Mouse (Mus musculus) right cerebral cortex, postnatal 10 days (tissue): ENCODE data around the gene Olfr149.
"Not testable (repeated sequence)": the region's sequence is repeated elsewhere in the genome, so short reads cannot be mapped to it uniquely, and the experiment has no call there.

Experiments
- DNase-seq, 2 experiments: peaks; one replicate each; pipeline ENCODE4 v3.0.0; 2021; ENCODE audit warnings: low spot score in 2 of 2

Gene Olfr149

GRCm38 (mm10) chr9:39707017-39707416, at the start of gene Olfr149:
Gene Olfr149 (minus strand): TSS chr9:39707117.
- no peak for DNase-seq

DNA sequence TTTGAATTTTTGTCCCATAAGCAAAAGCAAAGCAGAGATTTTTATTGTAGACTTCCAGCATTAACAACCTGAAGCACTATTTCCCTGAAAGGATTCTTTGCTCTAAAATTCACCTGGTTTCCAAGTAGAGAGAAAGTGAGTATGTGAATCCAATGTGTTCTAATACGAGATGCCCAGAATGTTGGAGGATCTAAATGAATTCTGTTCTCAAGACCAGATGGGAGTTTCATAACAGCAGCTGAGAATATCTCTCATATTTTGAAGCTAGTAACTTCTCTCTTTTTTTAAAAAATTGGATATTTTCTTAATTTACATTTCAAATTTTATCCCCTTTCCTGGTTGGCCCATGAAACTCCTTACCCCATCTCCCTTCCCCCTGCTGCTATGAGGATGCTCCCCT, 39.5 kb upstream of the Olfr149 start:
- no peak for DNase-seq

DNA sequence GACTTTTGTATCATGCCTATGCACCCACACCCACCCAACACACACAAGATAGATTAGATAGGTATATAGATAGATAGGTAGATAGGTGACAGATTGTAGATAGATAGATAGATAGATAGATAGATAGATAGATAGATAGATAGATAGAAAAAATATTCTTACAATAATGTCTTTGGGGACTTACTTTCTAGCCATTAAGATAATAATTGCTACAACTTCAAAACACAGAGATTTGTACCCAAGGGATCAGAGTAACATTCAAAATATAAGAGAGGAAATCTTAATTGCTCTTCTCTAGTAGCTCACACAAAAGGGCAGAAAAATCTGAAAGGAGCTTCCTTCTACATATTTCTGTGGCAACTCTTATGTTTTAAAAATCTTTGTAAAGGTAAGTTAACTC, 39.0 kb upstream of the Olfr149 start, which contains the start of gene Olfr967:
Olfr967 (plus strand) TSS at position 301 of the 400 bp plus-strand sequence.
- no peak for DNase-seq

GRCm38 (mm10) chr9:39740741-39741140, 33.8 kb upstream of the Olfr149 start:
- DNase-seq: no peak

GRCm38 (mm10) chr9:39730678-39731077, 23.8 kb upstream of the Olfr149 start, which contains the start of gene Olfr150:
Gene Olfr150 (plus strand): TSS chr9:39730978.
- DNase-seq: no peak

- no peak for DNase-seq
Measured at GRCm38 (mm10) chr9:39711053-39711452, 4.1 kb upstream of the Olfr149 start, which contains the start of gene Olfr965. Gene Olfr965 (plus strand): TSS chr9:39711353.

DNA sequence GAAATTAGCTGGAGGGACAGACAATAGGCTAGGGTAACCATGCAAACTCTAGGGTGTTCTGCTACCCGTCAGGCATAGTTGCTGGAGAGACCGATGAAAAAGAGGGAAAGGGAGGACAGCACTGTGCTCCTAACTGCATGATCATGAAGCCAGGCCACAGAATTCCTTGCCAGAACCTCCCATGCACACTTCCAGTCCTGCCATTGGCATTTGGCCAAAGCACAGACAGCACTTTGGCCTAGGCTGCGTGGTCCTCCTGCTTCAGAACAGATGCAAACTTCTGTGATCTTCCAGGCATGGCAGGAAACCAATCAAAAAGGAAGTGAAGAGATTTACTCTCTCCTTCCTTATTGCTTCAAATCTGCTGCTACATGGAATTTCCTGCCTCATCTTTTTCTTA, 2.0 kb upstream of the Olfr149 start:
- DNase-seq: peak in 1 of 2 experiments; percentile 17

DNA sequence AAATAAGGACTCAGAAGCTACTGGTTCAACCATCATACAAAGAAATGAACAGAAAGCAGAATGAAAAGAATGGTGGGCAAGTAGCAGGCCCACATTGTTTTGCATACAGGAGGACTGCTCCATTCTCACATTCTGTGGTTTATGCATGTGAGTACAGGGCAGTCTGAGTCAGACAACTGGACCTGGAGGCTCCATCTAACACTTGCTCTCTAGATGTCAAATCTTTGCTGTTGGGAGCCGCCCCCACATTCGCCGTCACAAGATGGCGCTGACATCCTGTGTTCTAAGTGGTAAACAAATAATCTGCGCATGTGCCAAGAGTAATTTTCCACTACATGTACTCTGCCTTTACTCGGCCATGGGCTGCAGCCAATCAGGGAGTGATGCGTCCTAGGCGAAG, 5.8 kb downstream of the Olfr149 start:
- not testable (repeated sequence) for DNase-seq

- DNase-seq: peak; percentile 23 to 24
Measured at GRCm38 (mm10) chr9:39679280-39679679, 27.6 kb downstream of the Olfr149 start.

- no peak for DNase-seq
Measured at GRCm38 (mm10) chr9:39678557-39678956, 28.4 kb downstream of the Olfr149 start.

- DNase-seq: no peak
Measured at GRCm38 (mm10) chr9:39674820-39675219, 32.1 kb downstream of the Olfr149 start.

DNA sequence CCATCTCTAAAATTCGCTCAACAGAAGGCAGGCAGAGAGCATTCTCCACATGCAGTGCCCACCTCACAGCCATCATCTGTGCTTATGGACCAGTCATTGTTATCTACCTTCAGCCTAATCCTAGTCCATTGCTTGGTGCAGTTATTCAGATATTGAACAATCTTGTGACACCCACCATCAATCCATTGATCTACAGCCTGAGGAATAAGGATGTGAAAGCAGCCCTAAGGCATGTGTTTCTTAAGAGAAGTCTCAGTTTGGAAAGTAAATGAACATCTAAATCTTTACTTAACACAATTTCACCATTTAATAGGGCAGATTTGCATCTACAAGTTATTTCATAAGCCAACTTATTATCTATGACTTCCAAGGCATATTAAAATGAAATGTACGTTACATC, 37.2 kb downstream of the Olfr149 start:
- DNase-seq: no peak

DNA sequence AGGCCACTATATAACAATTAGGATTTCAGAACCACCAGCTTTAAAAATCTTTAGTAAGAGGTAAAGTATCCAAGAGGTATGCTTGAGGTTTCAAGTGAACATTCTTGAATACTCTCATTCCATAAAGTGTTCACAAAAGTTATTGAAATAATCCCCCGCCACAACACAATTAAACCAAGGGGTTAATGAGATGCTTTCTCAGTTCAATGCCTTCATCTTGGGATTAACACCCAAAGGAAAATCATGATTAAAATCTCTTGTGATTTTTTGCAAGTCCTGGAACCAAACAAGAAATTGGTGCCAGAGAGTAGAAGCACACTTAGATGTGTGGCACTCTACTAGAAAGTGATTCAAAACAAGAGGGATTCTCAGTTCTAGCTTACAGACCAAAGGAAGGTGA, 40.0 kb downstream of the Olfr149 start, which contains the start of gene Olfr963:
Olfr963 (plus strand) TSS at position 301 of the 400 bp plus-strand sequence.
- no peak for DNase-seq

GRCm38 (mm10) chr9:39654756-39655396, 52.0 kb downstream of the Olfr149 start:
- DNase-seq: peak; percentile 28 to 33
